Mouse (Mus musculus) spleen, postnatal 14 days (tissue): ENCODE results near the gene Commd2.

Experiments used
- DNase-seq, 2 experiments: peaks; one replicate each; pipeline ENCODE4 v3.0.0; 2021 to 2022; ENCODE audit warnings: low spot score in 2 of 2

Commd2 gene

GRCm38 (mm10) chr3:57651231-57651864 lies at the start of gene Commd2:
TSS of gene Commd2 (minus strand) at chr3:57651715.
- DNase-seq, result peak; percentile 78 to 82

- no peak for DNase-seq
These were observed 45.3 kb upstream of the Commd2 start for GRCm38 (mm10) chr3:57696779-57697178.

- no peak for DNase-seq
These were observed 44.7 kb upstream of the Commd2 start for GRCm38 (mm10) chr3:57696249-57696648.

- no peak for DNase-seq
These were observed 41.2 kb upstream of the Commd2 start, which contains the start of gene Ankub1 for GRCm38 (mm10) chr3:57692719-57693118. TSS of gene Ankub1 (minus strand) at chr3:57692799.

GRCm38 (mm10) chr3:57691772-57692171 lies 40.3 kb upstream of the Commd2 start:
- no peak for DNase-seq

GRCm38 (mm10) chr3:57677786-57678185 lies 26.3 kb upstream of the Commd2 start:
- no peak for DNase-seq

GRCm38 (mm10) chr3:57674075-57674474 lies 22.6 kb upstream of the Commd2 start:
- DNase-seq, result no peak

GRCm38 (mm10) chr3:57673586-57673985 lies 22.1 kb upstream of the Commd2 start:
- DNase-seq, result peak; percentile 17 to 29

GRCm38 (mm10) chr3:57667054-57667723 lies 15.7 kb upstream of the Commd2 start:
- peak in 1 of 2 experiments; percentile 55 for DNase-seq

- DNase-seq, result no peak
These were observed 14.4 kb upstream of the Commd2 start for GRCm38 (mm10) chr3:57665880-57666279.

GRCm38 (mm10) chr3:57664682-57665081 lies 13.2 kb upstream of the Commd2 start:
- DNase-seq, result no peak

- DNase-seq, result peak in 1 of 2 experiments; percentile 10
These were observed 12.2 kb upstream of the Commd2 start for GRCm38 (mm10) chr3:57663731-57664130.

- no peak for DNase-seq
These were observed 7.1 kb upstream of the Commd2 start for GRCm38 (mm10) chr3:57658608-57659007.

- DNase-seq, result no peak
These were observed 2.1 kb upstream of the Commd2 start for GRCm38 (mm10) chr3:57653646-57654045.

GRCm38 (mm10) chr3:57652485-57652884 lies 970 bp upstream of the Commd2 start:
- no peak for DNase-seq

GRCm38 (mm10) chr3:57651865-57652259 lies 347 bp upstream of the Commd2 start:
- no peak for DNase-seq

GRCm38 (mm10) chr3:57643191-57643590 lies 8.3 kb downstream of the Commd2 start:
- no peak for DNase-seq

- DNase-seq, result no peak
These were observed 13.9 kb downstream of the Commd2 start for GRCm38 (mm10) chr3:57637596-57637995.

- no peak for DNase-seq
These were observed 16.6 kb downstream of the Commd2 start for GRCm38 (mm10) chr3:57634763-57635487.

- DNase-seq, result no peak
These were observed 24.5 kb downstream of the Commd2 start for GRCm38 (mm10) chr3:57626954-57627513.

- peak in 1 of 2 experiments; percentile 23 for DNase-seq
These were observed 26.1 kb downstream of the Commd2 start for GRCm38 (mm10) chr3:57625275-57625997.

- no peak for DNase-seq
These were observed 31.8 kb downstream of the Commd2 start for GRCm38 (mm10) chr3:57619718-57620117.
